8 mouse cellular contexts compared by ENCODE assay signal in genomic region chr10:128625287-128625894, GRCm38 (mm10). TPM values are rescaled to one million over a fixed set of nuclear protein-coding genes. Genes with fewer than 3 reads are reported as not detected.
DNase-seq lines count a peak whose midpoint lies in the region; ATAC-seq and TF ChIP-seq lines count a peak whose summit lies in the region.

No protein-coding gene starts in this region.

- no peaks in the 10 kb centered on the region for H3K27me3 ChIP-seq in lung, postnatal 0 days (replicated peaks; ENCODE audit: insufficient read depth, low read length)
- no peaks in the 10 kb centered on the region for H3K27me3 ChIP-seq in embryonic facial prominence, embryonic 12.5 days
- no peaks in the 10 kb centered on the region for H3K27me3 ChIP-seq in limb, embryonic 12.5 days
- no peaks in the 10 kb centered on the region for H3K27me3 ChIP-seq in small intestine, adult 2 months (ENCODE audit: control insufficient read depth, insufficient read depth, low read length)

- peak overlapping the region; percentile 57 for H3K9ac ChIP-seq in lung, postnatal 0 days (replicated peaks; ENCODE audit: low read depth)
- H3K9ac ChIP-seq in embryonic facial prominence, embryonic 12.5 days: peak overlapping the region; percentile 95
- H3K9ac ChIP-seq in limb, embryonic 12.5 days (replicated peaks): peak overlapping the region; percentile 93

- H3K9me3 ChIP-seq in lung, postnatal 0 days (ENCODE audit: low read length): no peaks in the 10 kb centered on the region
- H3K9me3 ChIP-seq in embryonic facial prominence, embryonic 12.5 days: no peaks in the 10 kb centered on the region
- no peaks in the 10 kb centered on the region for H3K9me3 ChIP-seq in limb, embryonic 12.5 days

- H3K27ac ChIP-seq in lung, postnatal 0 days (ENCODE audit: low read length): peak overlapping the region; percentile 2; the same call in 1 of the 2 replicates
- peak overlapping the region; percentile 54; the same call in 1 of the 2 replicates for H3K27ac ChIP-seq in embryonic facial prominence, embryonic 12.5 days
- H3K27ac ChIP-seq in limb, embryonic 12.5 days: peak overlapping the region; percentile 71
- H3K27ac ChIP-seq in small intestine, adult 2 months (ENCODE audit: insufficient read depth, low read depth, low read length): no peak overlapping the region

- peaks cover 7% of the 10 kb centered on the region; the same call in 1 of the 2 replicates for H3K4me1 ChIP-seq in lung, postnatal 0 days (ENCODE audit: insufficient read depth, low read depth, low read length)
- peaks cover 6% of the 10 kb centered on the region; the same call in 1 of the 2 replicates for H3K4me1 ChIP-seq in embryonic facial prominence, embryonic 12.5 days
- peaks cover 6% of the 10 kb centered on the region; the same call in 1 of the 2 replicates for H3K4me1 ChIP-seq in limb, embryonic 12.5 days (replicated peaks)
- peaks cover 7% of the 10 kb centered on the region; the same call in 1 of the 2 replicates for H3K4me1 ChIP-seq in small intestine, adult 2 months (ENCODE audit: control insufficient read depth, insufficient read depth, insufficient read length, low read length)

- peak; percentile 4 for DNase-seq in lung, postnatal 0 days (ENCODE audit: low spot score)
- DNase-seq in lung, postnatal 14 days: no peak
- no peak for DNase-seq in adrenal gland, postnatal 25 days
- DNase-seq in embryo, embryonic 11 days: no peak
- no peak for DNase-seq in left cerebral cortex, postnatal 4 days

- no peak for TF ChIP-seq CTCF in lung, postnatal 0 days (IDR thresholded peaks at IDR 0.05)
- TF ChIP-seq CTCF in small intestine, adult 2 months (IDR thresholded peaks at IDR 0.05; ENCODE audit: extremely low read depth, insufficient read length, insufficient replicate concordance, low read depth, low read length): no peak

- no peak for ATAC-seq in lung, postnatal 0 days
- ATAC-seq in embryonic facial prominence, embryonic 12.5 days (ENCODE audit: insufficient number of reproducible peaks, insufficient read depth, low FRiP score, low TSS enrichment): no peak
- no peak for ATAC-seq in limb, embryonic 12.5 days (ENCODE audit: insufficient number of reproducible peaks, insufficient read depth, low FRiP score, low TSS enrichment, low read depth)

- H3K4me3 ChIP-seq in lung, postnatal 0 days (ENCODE audit: low read depth, low read length): peak overlapping the region; percentile 64
- peak overlapping the region; percentile 87 for H3K4me3 ChIP-seq in embryonic facial prominence, embryonic 12.5 days
- H3K4me3 ChIP-seq in limb, embryonic 12.5 days (replicated peaks): peak overlapping the region; percentile 82
- H3K4me3 ChIP-seq in small intestine, adult 2 months (ENCODE audit: low read depth, low read length): peak overlapping the region; percentile 96

- peak overlapping the region; percentile 63 for H3K4me2 ChIP-seq in lung, postnatal 0 days (replicated peaks; ENCODE audit: low read depth, low read length)
- H3K4me2 ChIP-seq in embryonic facial prominence, embryonic 12.5 days (replicated peaks): peak overlapping the region; percentile 86
- peak overlapping the region; percentile 88 for H3K4me2 ChIP-seq in limb, embryonic 12.5 days

- WGBS in lung, postnatal 0 days: 33% methylated on average over 7 of the region's 7 CpGs
- WGBS in embryonic facial prominence, embryonic 12.5 days: 44% methylated on average over 7 of the region's 7 CpGs
- 44% methylated on average over 7 of the region's 7 CpGs for WGBS in limb, embryonic 12.5 days
- WGBS in small intestine, adult 2 months: 18% methylated on average over 7 of the region's 7 CpGs

- no peak for TF ChIP-seq POLR2A in small intestine, adult 2 months (IDR thresholded peaks at IDR 0.05; ENCODE audit: low read depth, low read length)

- no peaks in the 10 kb centered on the region for H3K36me3 ChIP-seq in lung, postnatal 0 days (ENCODE audit: insufficient read depth, low read length)
- H3K36me3 ChIP-seq in embryonic facial prominence, embryonic 12.5 days: peaks cover 25% of the 10 kb centered on the region
- peaks cover 28% of the 10 kb centered on the region for H3K36me3 ChIP-seq in limb, embryonic 12.5 days
- H3K36me3 ChIP-seq in small intestine, adult 2 months (ENCODE audit: control insufficient read depth, insufficient read depth, low read length): peaks cover 14% of the 10 kb centered on the region

- intact Hi-C loops in left cerebral cortex, postnatal 4 days (cut with DNase I): no loop called here

- TF ChIP-seq EP300 in lung, postnatal 0 days (IDR thresholded peaks at IDR 0.05): no peak

RNA-seq across cellular contexts. Expression of gene Rps26, which starts 1.2 kb away (rescaled TPM):
- polyA plus RNA-seq in lung, postnatal 0 days (2015; fragmentation: Nextera tagmentation; extraction: Ambion mirVana): 459 and 465 TPM in 2 replicates
- 668 and 696 TPM in 2 replicates for polyA plus RNA-seq in embryonic facial prominence, embryonic 12.5 days (2016; fragmentation: Nextera tagmentation; extraction: Ambion mirVana)
- 753 and 757 TPM in 2 replicates for polyA plus RNA-seq in limb, embryonic 12.5 days (2016; fragmentation: Nextera tagmentation; extraction: Ambion mirVana)
- polyA plus RNA-seq in small intestine, adult 2 months (2012; rRNA removed): 439 and 930 TPM in 2 replicates
- 688 and 827 TPM in 2 replicates for total RNA-seq in adrenal gland, postnatal 25 days (2021)
- 100 to 1,000 TPM; 595 to 651 TPM for total RNA-seq in left cerebral cortex, postnatal 4 days (2021)

RNA-seq across cellular contexts. Expression of gene Ikzf4, which starts 20.4 kb away (rescaled TPM):
- polyA plus RNA-seq in lung, postnatal 0 days (2015; fragmentation: Nextera tagmentation; extraction: Ambion mirVana): 1.3 and 1.5 TPM in 2 replicates
- 5.5 and 6.6 TPM in 2 replicates for polyA plus RNA-seq in embryonic facial prominence, embryonic 12.5 days (2016; fragmentation: Nextera tagmentation; extraction: Ambion mirVana)
- 3.4 and 4.0 TPM in 2 replicates for polyA plus RNA-seq in limb, embryonic 12.5 days (2016; fragmentation: Nextera tagmentation; extraction: Ambion mirVana)
- polyA plus RNA-seq in small intestine, adult 2 months (2012; rRNA removed): 0.65 and 0.95 TPM in 2 replicates
- total RNA-seq in adrenal gland, postnatal 25 days (2021): 1.5 and 2.0 TPM in 2 replicates
- total RNA-seq in left cerebral cortex, postnatal 4 days (2021): 10 to 100 TPM; 25.0 to 30.7 TPM

RNA-seq across cellular contexts. Expression of gene Erbb3, which starts 35.9 kb away (rescaled TPM):
- 21.4 and 22.6 TPM in 2 replicates for polyA plus RNA-seq in lung, postnatal 0 days (2015; fragmentation: Nextera tagmentation; extraction: Ambion mirVana)
- 20.9 TPM in 2 replicates for polyA plus RNA-seq in embryonic facial prominence, embryonic 12.5 days (2016; fragmentation: Nextera tagmentation; extraction: Ambion mirVana)
- 15.4 and 16.6 TPM in 2 replicates for polyA plus RNA-seq in limb, embryonic 12.5 days (2016; fragmentation: Nextera tagmentation; extraction: Ambion mirVana)
- 32.3 and 127 TPM in 2 replicates for polyA plus RNA-seq in small intestine, adult 2 months (2012; rRNA removed)
- 2.8 and 3.8 TPM in 2 replicates for total RNA-seq in adrenal gland, postnatal 25 days (2021)
- under 1 TPM; 0.62 to 0.66 TPM for total RNA-seq in left cerebral cortex, postnatal 4 days (2021)

RNA-seq across cellular contexts. Expression of gene Suox, which starts 48.5 kb away (rescaled TPM):
- 12.3 and 12.6 TPM in 2 replicates for polyA plus RNA-seq in lung, postnatal 0 days (2015; fragmentation: Nextera tagmentation; extraction: Ambion mirVana)
- 18.5 and 19.5 TPM in 2 replicates for polyA plus RNA-seq in embryonic facial prominence, embryonic 12.5 days (2016; fragmentation: Nextera tagmentation; extraction: Ambion mirVana)
- 14.7 and 16.7 TPM in 2 replicates for polyA plus RNA-seq in limb, embryonic 12.5 days (2016; fragmentation: Nextera tagmentation; extraction: Ambion mirVana)
- polyA plus RNA-seq in small intestine, adult 2 months (2012; rRNA removed): 10.4 and 14.2 TPM in 2 replicates
- total RNA-seq in adrenal gland, postnatal 25 days (2021): 18.8 and 21.1 TPM in 2 replicates
- total RNA-seq in left cerebral cortex, postnatal 4 days (2021): 10 to 100 TPM; 10.5 to 11.0 TPM

RNA-seq across cellular contexts. Expression of gene Pa2g4, which starts 59.6 kb away (rescaled TPM):
- 64.2 and 66.5 TPM in 2 replicates for polyA plus RNA-seq in lung, postnatal 0 days (2015; fragmentation: Nextera tagmentation; extraction: Ambion mirVana)
- 189 and 192 TPM in 2 replicates for polyA plus RNA-seq in embryonic facial prominence, embryonic 12.5 days (2016; fragmentation: Nextera tagmentation; extraction: Ambion mirVana)
- 199 and 206 TPM in 2 replicates for polyA plus RNA-seq in limb, embryonic 12.5 days (2016; fragmentation: Nextera tagmentation; extraction: Ambion mirVana)
- 3.2 and 6.9 TPM in 2 replicates for polyA plus RNA-seq in small intestine, adult 2 months (2012; rRNA removed)
- 83.8 and 97.6 TPM in 2 replicates for total RNA-seq in adrenal gland, postnatal 25 days (2021)
- 100 to 1,000 TPM; 111 TPM for total RNA-seq in left cerebral cortex, postnatal 4 days (2021)
